Mouse (Mus musculus) thymus, adult 2 months (tissue): Measurements from ENCODE around the gene Trmt1.

Experiments
- CTCF ChIP-seq: fragments of 200-500 bp; IDR thresholded peaks from 2 replicates; pipeline ENCODE4 v1.5.1; 2012; ENCODE audit warnings: mild to moderate bottlenecking, control low read depth, low read length, moderate library complexity, borderline replicate concordance; ENCODE audit not compliant: control insufficient read depth, poor library complexity, insufficient read depth; ENCODE audit errors: extremely low read depth
- POLR2A ChIP-seq: fragments of 200-500 bp; IDR thresholded peaks from 2 replicates; pipeline ENCODE4 v1.6.1; 2012; ENCODE audit warnings: mild to moderate bottlenecking, low read length, control low read depth, moderate library complexity; ENCODE audit not compliant: control insufficient read depth, poor library complexity, insufficient read depth; ENCODE audit errors: extremely low read depth

GRCm38 (mm10) chr8:84646800-84647199 is 39.3 kb upstream of the Trmt1 start:
- TF ChIP-seq CTCF = no peak
- TF ChIP-seq POLR2A = no peak
